Mouse (Mus musculus) C2C12 (cell line): ENCODE results near the gene Nfkbiz.

Experiments used
- CTCF ChIP-seq: IDR thresholded peaks from one replicate; pipeline ENCODE4 v1.5.1; 2011; ENCODE audit not compliant: control insufficient read depth, insufficient read depth, insufficient read length
- USF1 ChIP-seq: IDR thresholded peaks from one replicate; pipeline ENCODE4 v1.6.1; 2011; ENCODE audit warnings: low read depth, mild to moderate bottlenecking, control low read depth, moderate library complexity

GRCm38 (mm10) chr16:55780958-55781558 lies 57.6 kb downstream of the Nfkbiz start:
- no peak for TF ChIP-seq CTCF
- TF ChIP-seq USF1, result no peak
